Mouse (Mus musculus) lung, adult 2 months (tissue): Measurements from ENCODE around the gene Cadm1. TPM values are rescaled to one million over a fixed set of nuclear protein-coding genes. Genes with fewer than 3 reads are reported as not detected.

Experiments
- DNase-seq: peaks from one replicate; pipeline ENCODE4 v3.0.0; 2022
- H3K4me1 ChIP-seq: fragments of 200-500 bp; 2 replicates; pipeline ENCODE4 v1.6.1; 2011; ENCODE audit warnings: low read length; ENCODE audit not compliant: control insufficient read depth, insufficient read depth
- H3K4me3 ChIP-seq: fragments of 200-500 bp; replicated peaks from 2 replicates; pipeline ENCODE3; 2011; ENCODE audit warnings: low read depth, mild to moderate bottlenecking, control low read depth, low read length; ENCODE audit errors: extremely low read depth
- CTCF ChIP-seq: fragments of 200-500 bp; IDR thresholded peaks from 2 replicates; pipeline ENCODE4 v1.5.1; 2011; ENCODE audit warnings: mild to moderate bottlenecking, low read length, control low read depth; ENCODE audit not compliant: insufficient read depth
- POLR2A ChIP-seq: fragments of 200-500 bp; IDR thresholded peaks from 2 replicates; pipeline ENCODE4 v1.6.1; 2011; ENCODE audit warnings: low read depth, mild to moderate bottlenecking, control low read depth, low read length, borderline replicate concordance; ENCODE audit errors: extremely low read depth
- WGBS: fragments of 180-500 bp; shearing (Covaris S2); methylation state at CpG from one replicate; pipeline ENCODE4 v1.1.7; 2018; 5-methylcytosine and 5-hydroxymethylcytosine counted together
- polyA plus RNA-seq: library from polyadenylated mRNA; depleted of rRNA; stranded (reverse); fragments of >200 nt; gene quantifications from 2 replicates; pipeline ENCODE4 v1.2.3, GENCODE M21; 2012; rRNA removed

Gene Cadm1
- polyA plus RNA-seq: 95.9 and 101 TPM in 2 replicates

DNA sequence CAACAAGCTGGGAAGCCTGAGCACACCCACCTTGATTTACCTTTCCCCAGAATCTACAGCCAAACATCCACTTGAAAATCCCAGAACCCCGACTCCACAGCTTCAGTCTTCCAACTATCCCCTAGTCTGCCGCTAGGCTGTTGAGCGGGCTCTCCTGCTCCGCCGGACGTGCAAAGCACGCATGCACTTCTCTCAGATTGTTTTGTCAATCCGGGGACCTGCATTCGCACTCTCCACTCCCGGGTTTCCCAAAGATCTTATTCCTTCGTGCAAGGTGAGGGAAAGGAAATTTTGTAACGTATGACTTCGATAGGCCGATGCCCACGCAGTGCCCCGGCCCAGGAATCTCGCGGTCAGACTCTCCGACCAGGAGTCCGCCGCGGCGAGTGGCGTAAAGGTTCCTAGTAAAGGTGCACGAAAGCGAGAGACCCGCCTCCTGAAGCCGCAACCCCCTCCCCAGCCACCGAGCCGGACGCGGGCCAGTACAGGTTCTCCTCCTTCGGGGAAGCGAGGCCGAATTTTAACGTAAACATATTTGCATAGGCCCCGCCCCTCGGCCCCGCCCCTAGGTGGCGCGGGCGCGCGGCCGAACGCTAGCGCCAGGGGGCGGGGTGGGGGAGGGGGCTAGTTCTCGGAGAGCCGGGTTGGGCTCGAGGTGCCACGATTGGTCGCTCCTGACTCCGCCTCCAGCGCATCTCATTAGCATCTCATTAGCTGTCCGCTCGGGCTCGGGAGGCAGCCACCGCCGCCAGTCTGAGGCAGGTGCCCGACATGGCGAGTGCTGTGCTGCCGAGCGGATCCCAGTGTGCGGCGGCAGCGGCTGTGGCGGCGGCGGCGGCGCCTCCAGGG, at the start of gene Cadm1:
Gene Cadm1, plus strand, starts transcription at position 572 of the 849 bp plus-strand sequence.
- under 1% methylated on average over 72 of the region's 72 CpGs for WGBS
- Histone ChIP-seq H3K4me1 (peaks cover 3% of the 10 kb centered on the region; the same call in 1 of the 2 replicates), H3K4me3 (peak within 1 kb of the TSS; percentile 78)
- TF ChIP-seq CTCF (peak; percentile 70), POLR2A (peak; percentile 86; the same call in 1 of the 2 replicates)
- peak; percentile 89 for DNase-seq

DNA sequence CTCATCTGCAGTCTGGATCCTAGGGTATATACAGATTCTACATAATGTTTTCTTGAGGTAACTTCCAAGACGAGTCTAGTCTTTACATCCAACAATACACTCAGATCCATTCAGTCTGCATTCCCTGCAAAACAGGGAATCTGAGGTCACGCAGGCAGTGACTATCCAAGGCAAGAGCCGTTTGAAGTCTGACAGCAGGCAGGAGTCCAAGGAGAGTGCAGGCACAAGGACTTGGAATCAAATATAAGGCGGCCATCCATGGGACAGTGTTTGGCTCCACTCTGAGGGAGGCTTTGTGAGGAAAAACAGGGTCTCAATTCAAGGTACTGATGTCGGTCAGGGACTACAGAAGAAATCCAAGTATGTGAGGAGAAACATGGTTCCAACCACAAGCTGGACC, 45.5 kb upstream of the Cadm1 start:
- no peak for TF ChIP-seq CTCF
- no peak for TF ChIP-seq POLR2A
- no peak overlapping the region for H3K4me3 ChIP-seq
- no peak for DNase-seq
- WGBS: 79% methylated on average over 5 of the region's 5 CpGs
- H3K4me1 ChIP-seq: no peaks in the 10 kb centered on the region

DNA sequence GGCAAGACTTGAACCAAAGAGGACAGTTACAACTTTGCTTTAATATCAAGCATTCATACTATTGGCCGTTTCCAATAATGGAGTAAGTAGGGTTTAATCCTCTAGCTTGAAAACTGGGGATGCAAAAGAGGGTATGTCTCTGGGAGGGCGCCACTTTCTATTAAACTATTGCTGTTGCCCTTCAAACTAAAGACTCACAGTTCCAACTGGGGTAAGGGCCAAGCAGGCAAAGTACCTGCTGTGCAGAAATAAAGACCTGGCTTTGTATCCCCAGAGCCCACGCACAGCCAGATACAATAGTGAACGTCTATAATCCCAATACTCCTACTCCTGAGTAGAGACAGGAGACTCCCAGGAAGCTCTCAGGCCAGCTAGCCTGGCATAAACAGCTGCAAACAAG, 44.8 kb upstream of the Cadm1 start:
- no peak for DNase-seq
- TF ChIP-seq CTCF: no peak
- no peak for TF ChIP-seq POLR2A
- 85% methylated on average over 4 of the region's 4 CpGs for WGBS

DNA sequence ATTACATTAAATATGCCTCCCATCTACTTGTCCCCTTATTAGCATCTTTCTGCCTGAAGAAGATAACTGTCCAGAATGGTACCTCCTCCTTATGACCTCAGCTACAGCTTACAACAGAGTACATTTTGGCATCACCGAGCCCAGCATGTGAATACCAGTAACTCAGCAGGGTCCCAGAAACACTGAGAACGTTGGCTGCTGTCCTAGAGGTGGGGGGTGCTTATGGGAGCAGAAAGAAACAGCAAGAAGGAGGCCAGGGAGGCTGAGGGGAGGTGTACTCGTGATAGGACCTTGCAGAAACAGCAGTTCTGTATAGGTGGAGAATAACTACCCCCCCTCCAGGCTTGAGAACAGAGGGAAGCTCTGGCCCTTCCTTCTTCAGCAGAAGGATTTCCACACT, 30.2 kb upstream of the Cadm1 start:
- 49% methylated on average over 3 of the region's 3 CpGs for WGBS
- DNase-seq: no peak

More for the DNA sequence above, 44.8 kb upstream of the Cadm1 start:
- H3K4me1 ChIP-seq: no peaks in the 10 kb centered on the region
- no peak overlapping the region for H3K4me3 ChIP-seq

DNA sequence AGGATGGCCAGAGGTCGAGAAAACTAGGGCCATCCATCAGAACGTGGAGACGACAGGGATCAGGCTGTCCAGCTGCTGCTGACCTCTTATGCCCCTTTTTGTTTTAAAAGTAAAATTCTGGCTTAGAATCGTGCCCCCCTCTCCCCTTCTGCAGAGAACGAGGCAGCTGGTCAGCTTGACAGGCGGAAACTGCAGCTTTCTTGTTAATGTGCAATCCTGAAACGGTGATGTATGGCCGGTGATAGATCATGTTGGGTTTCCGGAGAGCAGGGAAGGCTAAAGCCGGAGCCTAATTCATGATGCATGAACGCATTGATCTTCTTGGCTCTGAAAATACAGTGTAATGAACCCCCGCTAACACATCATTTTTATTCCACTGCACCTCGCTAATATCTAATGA, 24.0 kb upstream of the Cadm1 start:
- WGBS: 63% methylated on average over 13 of the region's 13 CpGs
- TF ChIP-seq CTCF (no peak), POLR2A (no peak)
- Histone ChIP-seq H3K4me3 (no peak overlapping the region), H3K4me1 (no peaks in the 10 kb centered on the region; the same call in 1 of the 2 replicates)
- no peak for DNase-seq

More for the DNA sequence above, 30.2 kb upstream of the Cadm1 start:
- Histone ChIP-seq H3K4me1 (no peaks in the 10 kb centered on the region), H3K4me3 (no peak overlapping the region)
- no peak for TF ChIP-seq CTCF
- TF ChIP-seq POLR2A: no peak

DNA sequence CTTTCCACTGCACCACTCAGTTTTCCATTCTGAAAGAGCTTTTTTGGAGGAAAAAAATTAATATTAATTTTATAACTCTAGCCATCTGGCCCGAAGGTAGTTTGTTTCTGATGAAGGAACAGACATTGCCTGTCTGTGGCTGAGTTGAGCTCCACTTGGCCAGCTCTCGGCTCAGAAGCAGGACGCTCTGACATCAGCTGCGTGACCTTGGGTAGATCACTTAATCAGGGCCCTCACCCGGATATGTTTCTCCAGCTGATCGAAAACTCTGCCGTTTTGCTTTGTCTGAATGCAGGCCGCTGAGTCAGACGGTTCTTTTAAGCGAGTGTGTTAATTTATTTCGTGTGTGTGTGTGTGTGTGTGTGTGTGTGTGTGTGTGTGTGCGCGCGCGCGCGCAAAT, 23.1 kb upstream of the Cadm1 start:
- TF ChIP-seq POLR2A (no peak), CTCF (no peak)
- DNase-seq: no peak
- no peaks in the 10 kb centered on the region; the same call in 1 of the 2 replicates for H3K4me1 ChIP-seq
- no peak overlapping the region for H3K4me3 ChIP-seq
- WGBS: 92% methylated on average over 17 of the region's 17 CpGs

DNA sequence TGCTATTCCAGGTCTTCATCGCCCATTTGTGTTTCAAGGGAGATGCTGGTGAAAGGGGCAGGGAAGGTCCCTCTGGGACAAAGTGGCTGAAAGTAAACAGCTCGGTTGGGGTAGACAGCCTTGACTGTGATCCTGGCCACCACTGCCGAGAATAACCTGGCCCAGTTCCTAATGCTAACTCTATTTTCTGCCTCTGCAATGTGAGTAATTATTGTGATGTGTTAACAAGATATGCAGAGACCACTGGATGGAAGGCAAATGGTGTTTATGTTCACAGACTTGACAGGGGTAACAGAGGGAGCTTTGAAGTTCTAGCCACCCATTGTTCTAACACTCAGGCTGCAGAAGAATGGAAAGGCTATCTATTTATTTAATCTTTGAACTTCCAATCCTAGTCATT, 21.9 kb upstream of the Cadm1 start:
- no peaks in the 10 kb centered on the region; the same call in 1 of the 2 replicates for H3K4me1 ChIP-seq
- no peak for TF ChIP-seq CTCF
- TF ChIP-seq POLR2A: no peak
- DNase-seq: no peak
- WGBS: 45% methylated on average over 3 of the region's 3 CpGs
- H3K4me3 ChIP-seq: no peak overlapping the region

DNA sequence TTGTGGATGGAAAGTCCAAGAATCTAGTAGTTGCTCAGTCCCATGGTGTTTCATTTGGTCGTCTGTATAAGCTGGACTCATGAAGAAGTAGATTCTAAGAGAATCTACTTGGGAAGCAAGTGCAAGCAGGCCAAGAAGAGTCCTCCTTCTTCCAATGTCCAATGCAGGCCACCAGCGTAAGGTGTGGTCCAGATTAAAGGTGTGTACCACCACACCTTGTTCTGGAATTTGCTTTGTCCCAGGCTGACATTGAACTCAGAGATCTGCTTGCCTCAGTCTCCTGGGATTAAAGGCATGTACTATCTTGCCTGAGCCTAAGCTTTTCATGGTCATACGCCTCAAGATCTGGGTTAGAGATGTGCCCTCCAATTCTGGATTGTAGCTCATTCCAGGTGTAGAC, 17.5 kb upstream of the Cadm1 start:
- DNase-seq: no peak
- TF ChIP-seq CTCF: no peak
- no peak for TF ChIP-seq POLR2A
- H3K4me1 ChIP-seq: no peaks in the 10 kb centered on the region; the same call in 1 of the 2 replicates
- no peak overlapping the region for H3K4me3 ChIP-seq
- 92% methylated on average over 3 of the region's 3 CpGs for WGBS

DNA sequence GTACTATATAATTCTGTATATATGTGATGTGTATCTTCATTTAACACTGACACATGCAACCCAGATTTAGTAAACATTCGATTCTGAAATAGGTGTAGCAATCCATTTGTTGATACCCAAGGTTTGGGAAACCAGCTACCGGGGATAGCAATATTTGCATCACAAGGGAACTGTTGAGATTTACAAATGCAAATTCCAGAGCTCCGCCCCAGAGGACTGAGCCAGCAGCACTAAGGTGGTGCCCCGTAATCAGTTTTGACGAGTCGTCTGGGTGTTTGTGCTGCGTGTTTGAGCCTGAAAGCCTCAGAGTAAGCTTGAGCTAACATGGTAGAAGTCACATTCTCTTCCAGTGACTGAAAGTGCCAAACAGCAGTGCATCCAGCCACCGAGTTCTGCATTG, 15.7 kb upstream of the Cadm1 start:
- 40% methylated on average over 8 of the region's 8 CpGs for WGBS
- H3K4me3 ChIP-seq: no peak overlapping the region
- H3K4me1 ChIP-seq: no peaks in the 10 kb centered on the region
- TF ChIP-seq CTCF: no peak
- no peak for TF ChIP-seq POLR2A
- DNase-seq: no peak

DNA sequence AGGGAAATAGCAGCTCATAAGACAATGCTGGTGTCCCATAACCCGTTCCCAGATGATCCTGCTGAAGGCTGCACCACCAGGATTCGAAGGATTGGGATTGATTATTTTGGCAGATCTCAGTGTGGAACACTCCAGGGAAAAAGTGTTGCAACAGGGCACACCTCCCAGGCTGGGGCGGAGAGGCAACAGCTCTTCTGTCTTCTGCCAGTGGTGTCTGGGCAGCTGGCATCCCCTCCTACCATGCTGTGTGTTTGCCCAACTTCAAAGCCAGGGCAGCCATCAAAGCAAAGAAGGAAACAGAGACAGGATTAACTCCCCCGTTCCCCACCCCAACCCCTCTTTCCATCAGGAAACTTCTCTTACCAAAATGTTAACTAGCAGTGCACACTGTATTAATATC, 13.7 kb upstream of the Cadm1 start:
- Histone ChIP-seq H3K4me1 (no peaks in the 10 kb centered on the region), H3K4me3 (no peak overlapping the region)
- TF ChIP-seq CTCF: no peak
- TF ChIP-seq POLR2A: no peak
- no peak for DNase-seq
- 50% methylated on average over 4 of the region's 4 CpGs for WGBS
